Mouse (Mus musculus) intestine, postnatal 0 days (tissue): ENCODE results near the gene Prpf6. TPM values are rescaled to one million over a fixed set of nuclear protein-coding genes. Genes with fewer than 3 reads are reported as not detected.

Source experiments
- ATAC-seq: fragments of 200-750 bp; cut with Nextera tagmentation; 2 replicates; pipeline ENCODE4 v1.8.0; 2017; ENCODE audit warnings: mild to moderate bottlenecking, moderate TSS enrichment, moderate library complexity
- H3K27ac ChIP-seq: fragments of 300-500 bp; sonication (generic); 2 replicates; pipeline ENCODE4 v1.5.1; 2014; ENCODE audit warnings: mild to moderate bottlenecking, low read depth, low read length, moderate library complexity
- H3K27me3 ChIP-seq: fragments of 300-500 bp; sonication (generic); replicated peaks from 2 replicates; pipeline ENCODE4 v1.6.1; 2014; ENCODE audit warnings: low read length, mixed read lengths; ENCODE audit not compliant: control insufficient read depth, insufficient read depth
- H3K36me3 ChIP-seq: fragments of 300-500 bp; sonication (generic); 2 replicates; pipeline ENCODE4 v1.6.1; 2014; ENCODE audit warnings: mild to moderate bottlenecking, moderate library complexity; ENCODE audit not compliant: control insufficient read depth, insufficient read depth
- H3K4me1 ChIP-seq: fragments of 300-500 bp; sonication (generic); replicated peaks from 2 replicates; pipeline ENCODE4 v1.6.1; 2014; ENCODE audit warnings: antibody characterized with exemption, low read length, mixed read lengths; ENCODE audit not compliant: control insufficient read depth, insufficient read depth
- H3K4me2 ChIP-seq: fragments of 300-500 bp; sonication (generic); replicated peaks from 2 replicates; pipeline ENCODE4 v1.6.1; 2014; ENCODE audit warnings: low read depth, mild to moderate bottlenecking, moderate library complexity
- H3K4me3 ChIP-seq: fragments of 300-500 bp; sonication (generic); 2 replicates; pipeline ENCODE4 v1.5.1; 2014; ENCODE audit warnings: low read depth, low read length
- H3K9ac ChIP-seq: fragments of 300-500 bp; sonication (generic); 2 replicates; pipeline ENCODE4 v1.6.1; 2014; ENCODE audit warnings: mild to moderate bottlenecking, low read depth, low read length
- H3K9me3 ChIP-seq: fragments of 300-500 bp; sonication (generic); 2 replicates; pipeline ENCODE4 v1.6.1; 2016; ENCODE audit warnings: mixed run types; ENCODE audit not compliant: control insufficient read depth
- CTCF ChIP-seq: sonication (generic); IDR thresholded peaks from 2 replicates; pipeline ENCODE4 v1.5.1; 2016; ENCODE audit warnings: low read depth, mild to moderate bottlenecking, control low read depth, antibody characterized with exemption, moderate library complexity
- WGBS: fragments of 180-500 bp; shearing (Covaris S2); extraction: QIAGEN DNeasy Blood & Tissue Kit; methylation state at CpG from one replicate; pipeline ENCODE4 v1.1.7; 2014; 5-methylcytosine and 5-hydroxymethylcytosine counted together
- polyA plus RNA-seq: library from polyadenylated mRNA; unstranded; fragments of >200 nt; fragmentation: Nextera tagmentation; extraction: Ambion mirVana; gene quantifications from 2 replicates; pipeline ENCODE4 v1.2.1, GENCODE M21; 2015

The Prpf6 gene
- polyA plus RNA-seq, 1 experiment from 2014 or later: 30.6 TPM

GRCm38 (mm10) chr2:181675454-181675853 lies 83.8 kb downstream of the Prpf6 start:
- no peak for TF ChIP-seq CTCF
- Histone ChIP-seq H3K9ac (no peak overlapping the region), H3K36me3 (no peaks in the 10 kb centered on the region; the same call in 1 of the 2 replicates), H3K4me1 (0 out of 2 replicates have a peak, but pooled peaks cover under 1% of the 10 kb centered on the region), H3K27me3 (peaks cover 63% of the 10 kb centered on the region), H3K4me3 (0 out of 2 replicates have a peak overlapping the region, but pooled peaks have one; percentile 5), H3K27ac (0 out of 2 replicates have a peak overlapping the region, but pooled peaks have one; percentile 8), H3K4me2 (no peak overlapping the region; the same call in 1 of the 2 replicates), H3K9me3 (no peaks in the 10 kb centered on the region)
- WGBS: 6% methylated on average over 14 of the region's 14 CpGs
- ATAC-seq: no peak

DNA sequence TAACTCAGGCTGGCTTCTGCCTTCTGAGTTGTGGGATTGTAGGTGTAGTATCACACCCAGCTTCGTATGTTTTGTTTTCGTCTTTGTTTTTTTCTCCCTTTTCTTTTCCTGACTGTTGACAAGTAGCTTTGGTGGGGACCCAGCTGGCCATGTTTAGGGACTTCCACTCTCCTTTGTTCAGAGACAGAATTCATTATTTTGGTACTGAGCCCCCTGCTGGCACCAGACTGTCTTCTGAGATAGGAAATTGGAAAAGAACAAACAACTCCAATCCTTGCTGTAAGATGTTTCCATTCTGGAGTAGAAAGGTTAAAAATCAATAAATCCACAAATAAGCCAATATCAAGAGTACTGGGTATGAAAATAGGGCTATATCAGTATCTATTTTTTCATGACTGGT lies 84.8 kb downstream of the Prpf6 start:
- no peak overlapping the region for H3K9ac ChIP-seq
- no peak for ATAC-seq
- no peak overlapping the region for H3K4me3 ChIP-seq
- H3K36me3 ChIP-seq: no peaks in the 10 kb centered on the region; the same call in 1 of the 2 replicates
- peak overlapping the region; percentile 28; the same call in 1 of the 2 replicates for H3K27ac ChIP-seq
- H3K27me3 ChIP-seq: peaks cover 53% of the 10 kb centered on the region
- 73% methylated on average over 2 of the region's 2 CpGs for WGBS
- H3K9me3 ChIP-seq: no peaks in the 10 kb centered on the region
- TF ChIP-seq CTCF: peak; percentile 36; the same call in 1 of the 2 replicates
- 0 out of 2 replicates have a peak, but pooled peaks cover 6% of the 10 kb centered on the region for H3K4me1 ChIP-seq
- no peak overlapping the region for H3K4me2 ChIP-seq

DNA sequence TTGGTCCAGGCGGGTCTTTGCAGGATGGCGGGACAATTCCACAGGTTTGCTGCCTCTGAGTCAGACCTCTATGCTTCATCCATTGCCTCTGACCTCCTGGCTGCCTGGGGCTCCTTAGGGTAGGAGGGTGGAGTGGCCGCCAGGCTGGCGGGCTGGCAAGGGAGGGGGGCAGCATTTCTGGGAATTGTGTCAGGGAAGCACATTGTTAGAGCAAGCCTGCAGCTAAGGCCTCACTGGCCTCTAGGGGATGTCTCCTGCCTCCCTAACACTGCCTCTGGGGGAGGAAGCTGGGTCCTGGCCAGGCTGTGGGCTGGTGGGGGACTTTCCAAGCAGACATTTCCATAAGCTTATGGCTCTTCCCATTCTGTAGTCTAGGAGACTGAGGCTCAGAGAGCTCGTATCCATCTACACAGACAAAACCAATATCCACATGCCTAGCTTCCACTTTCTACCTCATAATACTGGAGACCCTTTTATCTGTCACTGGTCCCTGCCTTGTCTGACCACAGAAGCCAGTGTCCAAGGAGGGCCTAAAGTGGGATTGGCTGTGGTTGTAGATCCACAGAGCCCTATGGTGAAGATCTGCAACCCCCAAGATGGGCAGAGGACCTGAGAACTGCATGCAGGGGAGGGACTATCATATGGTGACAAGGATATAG lies 85.6 kb downstream of the Prpf6 start:
- 0 out of 2 replicates have a peak, but pooled peaks cover 6% of the 10 kb centered on the region for H3K4me1 ChIP-seq
- ATAC-seq: no peak
- H3K4me3 ChIP-seq: no peak overlapping the region
- WGBS: 76% methylated on average over 5 of the region's 5 CpGs
- H3K9ac ChIP-seq: no peak overlapping the region
- no peak overlapping the region; the same call in 1 of the 2 replicates for H3K27ac ChIP-seq
- H3K36me3 ChIP-seq: no peaks in the 10 kb centered on the region; the same call in 1 of the 2 replicates
- TF ChIP-seq CTCF: peak; percentile 23
- H3K27me3 ChIP-seq: peaks cover 45% of the 10 kb centered on the region
- H3K9me3 ChIP-seq: no peaks in the 10 kb centered on the region
- no peak overlapping the region for H3K4me2 ChIP-seq

DNA sequence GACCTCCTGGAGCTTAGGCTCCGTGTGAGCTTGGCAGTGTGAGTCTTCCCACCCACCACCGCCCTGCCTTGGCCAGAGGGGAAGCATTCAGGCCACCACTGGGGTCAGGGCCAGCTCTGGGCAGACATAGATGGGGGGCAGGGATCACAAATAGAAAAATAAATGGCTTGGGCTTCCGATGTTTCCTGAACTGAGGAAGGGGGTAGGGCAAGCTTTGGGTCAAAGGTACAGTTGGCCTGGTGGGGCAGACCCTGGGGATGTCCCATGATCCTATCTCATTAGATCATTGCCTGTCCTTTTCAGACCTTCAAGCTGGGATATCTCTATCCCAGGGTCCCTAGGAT lies 86.1 kb downstream of the Prpf6 start:
- no peak overlapping the region for H3K9ac ChIP-seq
- no peak overlapping the region for H3K27ac ChIP-seq
- WGBS: 56% methylated on average over 3 of the region's 3 CpGs
- no peak for ATAC-seq
- H3K9me3 ChIP-seq: no peaks in the 10 kb centered on the region
- no peak overlapping the region for H3K4me3 ChIP-seq
- no peak for TF ChIP-seq CTCF
- H3K27me3 ChIP-seq: peaks cover 40% of the 10 kb centered on the region
- no peaks in the 10 kb centered on the region for H3K36me3 ChIP-seq
- H3K4me2 ChIP-seq: no peak overlapping the region
- H3K4me1 ChIP-seq: 0 out of 2 replicates have a peak, but pooled peaks cover 6% of the 10 kb centered on the region

DNA sequence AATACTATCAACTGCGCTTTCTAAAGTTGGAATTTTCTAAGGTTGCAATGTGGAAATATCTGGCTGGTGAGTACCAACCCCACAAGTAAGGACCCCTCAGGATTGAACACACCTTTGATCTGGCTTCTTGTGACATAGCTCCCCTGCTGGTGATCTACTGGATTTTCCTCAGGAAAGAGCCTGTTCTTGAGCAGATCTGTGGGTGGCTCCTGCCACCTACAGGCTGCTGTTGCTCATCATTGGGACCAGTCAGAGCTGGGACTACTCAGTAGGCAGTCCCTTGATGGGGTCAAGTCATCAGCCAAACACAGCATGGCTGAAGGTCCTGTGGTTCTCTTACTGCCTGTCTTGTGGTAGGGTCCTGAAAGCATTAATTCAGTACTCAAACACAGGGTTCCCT lies 87.1 kb downstream of the Prpf6 start:
- Histone ChIP-seq H3K36me3 (no peaks in the 10 kb centered on the region), H3K4me1 (0 out of 2 replicates have a peak, but pooled peaks cover 6% of the 10 kb centered on the region), H3K4me3 (no peak overlapping the region), H3K4me2 (no peak overlapping the region), H3K27me3 (peaks cover 31% of the 10 kb centered on the region), H3K9ac (no peak overlapping the region), H3K27ac (no peak overlapping the region), H3K9me3 (no peaks in the 10 kb centered on the region)
- 48% methylated on average over 1 of the region's 1 CpGs for WGBS
- ATAC-seq: peak; percentile 79
- TF ChIP-seq CTCF: peak; percentile 99

DNA sequence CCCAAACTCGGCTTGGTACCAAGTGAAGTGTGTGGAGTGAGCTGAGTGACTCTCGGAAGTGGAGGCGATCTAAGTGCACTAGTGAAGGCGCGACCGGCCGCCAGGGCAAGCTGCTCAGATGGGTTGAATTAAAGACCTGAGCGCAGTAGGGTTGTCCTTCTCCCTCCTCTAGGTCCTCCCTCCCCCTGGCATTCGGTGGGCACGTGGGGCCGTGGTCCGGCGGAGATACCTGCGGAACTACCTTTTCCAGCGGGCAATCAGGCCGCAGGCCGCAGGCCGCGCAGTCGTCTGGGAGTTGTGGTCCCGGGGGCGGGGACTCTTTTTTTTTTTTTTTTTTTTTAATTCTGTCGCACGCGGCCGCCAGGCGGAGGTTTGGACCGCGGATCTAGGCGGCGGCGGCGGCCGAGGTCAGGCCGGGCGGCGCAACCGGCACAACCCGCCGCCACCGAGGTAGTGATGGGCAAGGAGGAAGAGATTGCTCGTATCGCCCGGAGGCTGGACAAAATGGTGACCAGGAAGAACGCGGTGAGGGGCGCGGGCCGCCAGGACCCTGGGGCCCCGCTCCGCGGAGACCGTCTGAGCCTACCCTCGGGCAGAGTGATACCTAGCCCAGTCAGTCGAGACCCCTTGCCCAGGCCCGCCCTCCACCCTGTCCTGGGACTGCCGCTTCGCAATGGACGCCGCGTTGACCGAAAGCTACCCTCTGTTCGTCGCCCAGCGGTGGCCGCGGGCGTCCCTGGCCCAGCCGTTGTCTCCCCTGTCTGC lies 88.5 kb downstream of the Prpf6 start, which contains the start of gene Tcea2:
Tcea2 (plus strand) TSS at position 360 of the 765 bp plus-strand sequence.
- H3K4me1 ChIP-seq: 0 out of 2 replicates have a peak, but pooled peaks cover 6% of the 10 kb centered on the region
- H3K4me2 ChIP-seq: peak within 1 kb of the TSS; percentile 96
- H3K4me3 ChIP-seq: peak within 1 kb of the TSS; percentile 65
- no peak within 1 kb of the TSS for H3K27ac ChIP-seq
- under 1% methylated on average over 57 of the region's 69 CpGs for WGBS
- no peaks in the 10 kb centered on the region for H3K36me3 ChIP-seq
- peak within 1 kb of the TSS; percentile 71 for H3K9ac ChIP-seq
- peak; percentile 47 for TF ChIP-seq CTCF
- no peaks in the 10 kb centered on the region for H3K9me3 ChIP-seq
- peaks cover 20% of the 10 kb centered on the region for H3K27me3 ChIP-seq
- peak; percentile 45 for ATAC-seq
